Mouse (Mus musculus) mature B cell (primary cell): Measurements from ENCODE around the gene Kansl1.
"Not testable (repeated sequence)": the region's sequence is repeated elsewhere in the genome, so short reads cannot be mapped to it uniquely, and the experiment has no call there.

Source experiments
- in situ Hi-C: fragments of 300-500 bp; cut with MboI; formaldehyde crosslinking; loops from 2 replicates; pipeline ENCODE4 v1.14.3; 2019

Kansl1 gene

DNA sequence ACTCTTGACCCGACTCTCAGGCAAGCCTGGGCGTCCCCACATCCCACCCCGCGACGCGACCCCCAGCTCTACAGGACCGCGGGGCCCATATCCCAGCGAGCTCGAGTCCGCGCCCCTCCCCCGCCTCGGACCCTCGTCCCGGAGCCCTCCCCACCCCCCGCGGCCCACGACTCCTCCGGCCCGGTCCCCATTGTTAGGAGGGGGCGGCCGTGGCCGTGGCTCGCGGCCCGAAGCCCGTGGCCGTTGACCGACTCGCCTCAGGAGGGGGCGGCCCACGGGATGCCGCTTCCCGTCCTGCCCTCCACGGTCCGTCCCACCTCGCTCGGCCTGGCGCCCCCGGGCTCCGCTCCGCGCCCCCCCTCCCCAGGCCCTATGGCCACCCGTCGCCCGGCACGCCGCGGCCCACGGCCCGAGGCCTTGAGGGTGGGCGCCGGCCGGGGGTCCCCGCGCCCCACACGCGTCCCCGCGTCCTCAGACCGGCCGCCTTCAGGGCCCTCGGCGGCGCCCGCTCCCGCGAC is at the start of gene Kansl1:
TSS of gene Kansl1 (minus strand) at position 111 of the 518 bp plus-strand sequence.
- in situ Hi-C loops: no loop called here

DNA sequence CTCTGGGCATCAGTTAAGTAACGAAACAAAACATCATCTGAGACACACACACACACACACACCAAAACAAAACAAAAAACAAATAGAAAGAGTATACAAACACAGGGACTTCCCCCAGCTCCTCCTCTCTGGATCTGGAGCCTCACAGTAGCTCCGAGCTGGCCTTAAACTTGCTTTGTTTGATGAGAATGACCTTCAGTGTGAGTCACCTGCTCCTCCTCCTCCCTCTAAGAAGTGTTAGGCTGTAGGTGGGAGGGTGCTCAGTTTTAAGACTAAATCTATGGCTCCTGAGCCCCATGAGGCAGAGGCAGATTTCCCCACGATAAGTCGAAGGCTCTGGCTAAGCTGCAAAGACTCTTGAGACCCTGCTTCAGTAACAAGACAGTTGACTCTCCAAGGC is 43.8 kb upstream of the Kansl1 start:
- in situ Hi-C loops: no loop called here

DNA sequence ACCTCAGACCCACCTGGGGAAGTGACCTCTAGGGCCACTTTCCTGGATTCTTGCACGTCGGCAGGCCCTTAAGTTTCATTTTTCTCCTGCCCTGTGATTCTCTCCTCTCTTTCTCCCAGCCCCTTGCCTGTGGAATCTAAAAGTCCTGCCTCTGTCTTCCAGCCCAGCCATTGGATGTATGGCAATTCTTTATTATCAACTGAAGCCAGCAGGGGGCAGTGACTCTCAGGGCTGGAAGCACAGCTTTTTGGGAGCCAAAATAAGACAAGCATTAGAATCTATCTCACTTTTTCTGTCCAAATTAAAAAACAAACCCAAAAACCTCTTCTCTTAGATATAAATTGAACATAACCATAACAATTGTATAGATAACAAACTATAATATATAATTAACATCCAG is 41.9 kb upstream of the Kansl1 start:
- in situ Hi-C loops: no loop called here

DNA sequence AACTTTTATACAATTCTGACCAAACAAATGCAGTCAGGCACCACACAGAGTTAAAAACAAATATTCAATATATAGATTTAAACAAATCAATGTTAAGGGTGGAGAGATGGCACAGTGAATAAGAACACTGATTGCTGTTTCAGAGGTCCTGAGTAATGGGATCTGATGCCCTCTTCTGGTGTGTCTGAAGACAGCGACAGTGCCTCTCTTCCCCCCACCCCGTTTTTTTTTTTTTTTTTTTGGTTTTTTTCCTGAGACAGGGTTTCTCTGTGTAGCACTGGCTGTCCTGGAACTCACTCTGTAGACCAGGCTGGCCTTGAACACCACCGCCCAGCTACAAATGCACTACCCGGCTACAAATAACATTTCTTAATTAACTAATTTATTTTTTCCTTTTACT is 39.8 kb upstream of the Kansl1 start:
- in situ Hi-C loops: no loop called here

DNA sequence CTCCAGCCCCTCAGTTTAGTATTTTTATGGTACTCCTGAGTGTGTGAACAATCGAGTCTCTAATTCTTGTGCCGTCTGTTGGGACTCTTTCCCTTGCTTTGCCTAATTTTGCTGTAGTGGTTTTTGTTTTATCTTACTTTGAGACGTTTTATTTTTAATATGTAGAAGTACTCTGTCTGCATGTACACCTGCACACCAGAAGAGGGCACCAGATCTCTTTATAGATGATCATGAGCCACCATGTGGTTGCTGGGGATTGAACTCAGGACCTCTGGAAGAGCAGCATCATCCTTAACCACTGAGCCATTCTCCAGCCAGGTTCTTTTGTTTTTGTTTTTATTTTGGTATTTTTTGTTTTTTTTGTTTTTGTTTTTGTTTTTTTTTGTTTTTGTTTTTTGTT is 19.6 kb upstream of the Kansl1 start:
- in situ Hi-C loops: no loop called here

DNA sequence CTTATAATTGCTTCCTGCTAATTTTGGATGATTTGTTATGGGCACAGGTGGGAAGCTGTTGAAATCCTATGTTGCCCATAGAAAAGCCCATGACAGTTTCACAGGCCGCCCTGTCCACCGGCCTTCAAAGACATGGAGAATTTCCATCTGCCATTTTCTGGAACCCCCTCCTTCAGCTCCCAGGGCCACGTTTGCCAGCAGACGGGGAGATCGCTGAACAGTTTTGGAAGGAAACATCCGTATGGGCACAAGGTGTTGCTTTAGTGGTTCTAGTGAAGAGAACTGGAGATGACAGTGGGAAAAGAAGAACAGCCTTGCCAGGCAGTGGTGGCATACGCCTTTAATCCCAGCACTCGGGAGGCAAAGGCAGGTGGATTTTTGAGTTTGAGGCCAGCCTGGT is 13.3 kb upstream of the Kansl1 start:
- in situ Hi-C loops: no loop called here

DNA sequence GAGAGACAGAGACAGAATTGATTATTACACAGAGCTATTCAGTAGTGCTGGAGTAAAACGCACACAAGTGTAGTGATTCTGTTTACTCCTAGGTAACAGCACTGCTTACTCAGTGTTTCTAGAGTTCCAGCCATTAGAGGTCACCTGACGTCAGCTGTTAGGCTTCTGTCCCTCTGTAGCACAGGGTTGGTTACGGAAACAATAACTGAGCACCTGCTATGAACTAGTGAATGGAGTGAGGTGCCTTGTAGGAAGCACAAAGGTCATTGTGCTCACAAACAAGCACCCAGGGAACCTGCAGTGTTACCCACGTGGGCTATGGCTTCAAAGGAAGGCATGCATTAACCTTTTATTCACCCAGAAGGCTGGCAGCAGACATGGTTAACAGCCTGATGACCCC is 10.8 kb upstream of the Kansl1 start:
- in situ Hi-C loops: no loop called here

DNA sequence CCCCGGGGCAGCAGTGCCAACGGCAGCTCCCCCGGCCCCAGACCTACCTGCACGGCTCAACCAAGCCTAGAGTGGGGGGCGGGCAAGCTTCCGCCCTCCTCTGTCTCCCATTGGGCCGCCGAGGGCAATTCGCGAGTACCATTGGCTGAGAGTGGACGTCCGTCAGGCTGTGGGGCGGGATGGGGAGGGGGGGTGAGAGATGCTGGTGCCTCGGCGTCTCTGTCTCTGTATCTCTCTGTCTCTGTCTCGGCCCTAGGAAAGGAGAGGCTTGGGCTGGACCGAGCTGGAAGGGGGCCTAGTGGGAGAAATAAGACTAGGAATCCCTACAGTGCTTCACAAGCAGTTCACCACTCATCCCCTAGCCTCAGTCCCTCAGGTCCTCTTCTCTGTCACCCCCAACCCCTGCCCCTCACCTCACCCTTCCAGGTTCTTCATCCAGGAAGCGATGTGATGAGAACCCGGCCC is 742 bp upstream of the Kansl1 start:
- in situ Hi-C loops: no loop called here

DNA sequence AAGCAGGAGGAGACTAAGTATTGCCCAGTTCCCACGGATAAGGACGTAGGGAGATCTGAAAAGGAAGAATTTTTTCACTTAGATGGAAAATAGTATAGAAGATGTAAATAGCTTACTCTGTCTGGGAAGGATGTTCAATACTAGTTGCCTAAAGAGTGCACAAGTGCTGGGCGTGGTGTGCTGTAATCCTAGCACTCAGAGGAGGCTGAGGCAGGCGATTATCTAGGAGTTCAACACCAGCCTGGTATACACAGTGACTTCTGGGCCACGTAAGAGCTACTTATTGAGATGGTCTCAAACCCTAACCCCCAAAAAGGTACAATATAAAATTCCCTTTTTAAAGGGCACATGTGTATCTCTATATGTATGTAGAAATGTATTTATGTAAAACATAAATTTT is 963 bp downstream of the Kansl1 start:
- in situ Hi-C loops: no loop called here

DNA sequence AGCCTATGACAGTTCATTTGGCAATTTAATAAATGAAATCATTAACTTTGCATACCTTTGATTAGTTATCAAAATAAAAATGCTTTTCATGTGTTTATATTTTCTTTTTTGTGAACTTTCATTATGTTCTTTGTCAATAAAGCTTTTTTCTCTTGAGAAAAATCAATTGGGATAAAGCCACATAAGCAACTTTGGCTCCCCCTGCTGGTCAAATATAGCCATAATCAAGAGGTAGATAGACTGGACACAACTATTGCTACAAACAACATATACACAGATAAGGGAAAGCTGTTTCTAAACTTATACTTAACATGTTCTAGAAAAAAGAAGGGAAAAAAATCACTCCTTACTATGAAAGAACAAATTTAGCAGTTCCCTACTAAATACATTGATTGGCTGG is 7.1 kb downstream of the Kansl1 start:
- in situ Hi-C loops: no loop called here

DNA sequence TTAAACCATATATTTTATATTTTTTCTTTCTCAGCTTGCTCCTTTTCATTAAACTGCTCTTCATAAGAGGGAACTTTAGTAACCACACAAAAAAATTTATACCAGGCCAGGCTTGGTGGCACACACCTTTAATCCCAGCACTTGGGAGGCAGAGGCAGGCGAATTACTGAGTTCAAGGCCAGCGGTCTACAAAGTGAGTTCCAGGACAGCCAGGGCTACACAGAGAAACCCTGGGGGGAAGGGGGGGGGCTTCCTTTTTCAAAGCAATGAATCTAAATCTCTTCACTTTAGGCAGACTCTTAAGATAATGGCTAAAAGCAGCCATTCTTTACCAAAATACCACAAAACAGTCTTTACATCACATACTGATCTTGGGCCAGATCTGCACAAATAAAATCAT is 9.0 kb downstream of the Kansl1 start:
- in situ Hi-C loops: loop anchor here (10.0 kb wide), 1 partner anchor 135 kb away; no protein-coding TSS in a partner anchor

DNA sequence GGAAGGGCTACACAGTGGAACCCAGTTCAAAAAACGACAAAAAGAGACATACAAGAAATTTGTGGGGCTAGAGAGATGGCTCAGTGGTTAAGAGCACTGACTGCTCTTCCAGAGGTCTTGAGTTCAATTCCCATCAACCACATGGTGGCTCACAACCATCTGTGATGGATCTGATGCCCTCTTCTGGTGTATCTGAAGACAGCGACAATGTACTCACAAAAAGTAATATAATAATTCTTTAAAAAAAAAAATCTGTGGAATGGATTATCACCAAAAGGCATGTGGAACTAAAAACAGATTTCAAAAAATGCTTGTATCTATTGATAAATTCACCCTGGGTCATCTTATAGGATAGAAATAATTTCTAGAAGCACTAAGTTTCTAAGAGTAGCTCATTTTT is 10.2 kb downstream of the Kansl1 start:
- in situ Hi-C loops: loop anchor here (10.0 kb wide), 1 partner anchor 134 kb away; no protein-coding TSS in a partner anchor

DNA sequence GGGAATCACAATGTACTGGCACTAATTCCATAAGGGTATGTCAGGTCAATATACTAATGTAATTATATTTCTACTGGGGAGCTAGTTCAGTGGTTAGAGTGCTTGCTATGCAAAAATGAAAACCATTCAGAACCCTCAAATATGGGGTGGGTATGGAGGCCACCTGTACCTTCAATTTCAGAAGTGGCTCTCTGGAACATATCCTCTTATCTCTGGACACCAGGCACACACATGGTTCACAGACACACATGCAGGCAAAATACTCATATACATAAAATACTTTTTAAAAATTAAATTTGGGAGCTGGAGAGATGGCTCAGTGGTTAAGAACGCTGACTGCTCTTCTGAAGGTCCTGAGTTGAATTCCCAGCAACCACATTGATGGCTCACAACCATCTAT is 16.0 kb downstream of the Kansl1 start:
- in situ Hi-C loops: loop anchor here (10.0 kb wide), 1 partner anchor 128 kb away; no protein-coding TSS in a partner anchor

DNA sequence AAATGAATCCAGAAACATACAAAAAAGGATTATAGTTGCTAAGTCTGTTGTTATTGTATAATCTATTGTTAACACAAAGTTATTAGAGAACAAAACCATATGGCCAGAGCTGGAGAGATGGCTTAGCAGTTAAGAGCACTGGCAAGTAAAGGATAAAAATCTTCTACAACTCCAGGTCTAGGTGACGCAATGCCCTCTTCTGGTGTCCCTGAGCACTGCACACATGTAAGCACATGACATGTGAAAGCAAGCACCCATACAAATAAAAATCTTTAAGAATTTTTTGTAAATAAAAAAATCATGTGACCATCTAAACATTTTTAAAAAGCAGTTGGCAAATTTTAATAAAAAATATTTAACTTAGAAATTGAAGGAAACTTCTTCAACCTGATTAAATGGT is 17.4 kb downstream of the Kansl1 start:
- in situ Hi-C loops: loop anchor here (10.0 kb wide), 1 partner anchor 126 kb away; no protein-coding TSS in a partner anchor

DNA sequence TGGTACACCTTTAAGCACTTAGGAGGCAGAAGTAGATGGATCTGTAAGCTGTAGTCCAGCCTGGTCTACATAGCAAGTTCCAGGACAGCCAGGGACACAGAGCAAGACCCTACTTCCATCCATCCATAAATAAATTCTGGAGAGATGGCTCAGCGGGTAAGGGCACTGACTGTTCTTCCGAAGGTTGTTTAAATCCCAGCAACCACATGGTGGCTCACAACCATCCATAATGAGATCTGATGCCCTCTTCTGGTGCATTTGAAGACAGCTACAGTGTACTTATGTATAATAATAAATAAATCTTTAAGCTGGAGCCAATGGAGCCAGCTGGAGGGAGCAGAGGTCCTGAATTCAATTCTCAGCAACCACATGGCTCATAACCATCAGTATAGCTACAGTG is 20.2 kb downstream of the Kansl1 start:
- in situ Hi-C loops: not testable (repeated sequence)

DNA sequence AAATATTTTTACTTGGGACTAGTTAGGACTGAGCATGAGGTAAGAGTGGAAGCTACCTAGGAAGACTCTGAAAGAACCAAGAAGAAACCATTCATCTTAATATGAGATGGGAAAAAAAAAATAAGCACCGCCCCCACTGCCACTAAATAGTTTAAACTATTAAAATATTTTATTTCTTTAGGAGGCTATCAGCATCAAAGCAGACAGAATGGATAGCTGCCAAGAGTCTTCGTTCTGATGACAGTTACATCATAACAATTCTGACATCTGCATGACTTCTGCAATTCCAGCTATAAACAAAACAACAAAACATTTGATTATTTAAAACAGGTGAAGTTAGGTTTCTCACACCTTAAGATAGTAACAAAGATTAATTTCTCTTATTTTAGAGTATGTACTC is 23.1 kb downstream of the Kansl1 start:
- in situ Hi-C loops: no loop called here

DNA sequence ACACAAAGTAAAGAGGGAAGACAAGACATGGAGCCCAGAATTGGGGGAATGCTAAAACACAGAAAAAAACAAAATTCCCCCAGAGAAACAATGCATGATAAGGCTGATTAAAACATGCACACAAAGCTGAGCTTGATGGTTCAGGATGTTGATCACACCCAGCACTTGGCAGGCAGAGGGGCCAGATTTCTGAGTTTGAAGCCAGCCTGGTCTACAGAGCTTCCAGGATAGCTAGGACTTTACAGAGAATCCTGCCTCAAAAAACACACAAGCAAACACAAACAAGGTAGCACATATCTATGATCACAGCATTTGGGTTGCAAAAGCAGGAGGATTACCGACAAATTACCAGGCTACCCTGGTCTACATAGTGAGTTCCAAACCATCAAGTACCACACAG is 23.6 kb downstream of the Kansl1 start:
- in situ Hi-C loops: no loop called here

DNA sequence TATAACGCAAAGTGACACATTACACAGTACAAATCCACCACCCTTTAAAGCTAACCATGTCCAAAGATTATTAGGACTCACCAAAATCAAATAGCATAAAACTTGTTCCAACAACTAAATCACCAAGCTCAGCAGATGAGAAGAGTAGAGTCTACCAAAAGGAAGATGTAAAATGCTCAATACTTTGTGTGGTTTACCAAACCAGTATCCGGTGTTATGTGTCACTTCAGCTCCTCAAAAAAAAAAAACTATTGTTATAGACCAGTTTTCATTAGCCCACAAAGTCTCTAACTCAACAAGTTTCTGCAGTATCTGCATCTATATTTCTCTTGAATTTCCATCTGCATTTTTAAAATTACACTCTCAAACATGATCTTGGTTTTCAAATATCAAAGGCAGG is 25.3 kb downstream of the Kansl1 start:
- in situ Hi-C loops: no loop called here

DNA sequence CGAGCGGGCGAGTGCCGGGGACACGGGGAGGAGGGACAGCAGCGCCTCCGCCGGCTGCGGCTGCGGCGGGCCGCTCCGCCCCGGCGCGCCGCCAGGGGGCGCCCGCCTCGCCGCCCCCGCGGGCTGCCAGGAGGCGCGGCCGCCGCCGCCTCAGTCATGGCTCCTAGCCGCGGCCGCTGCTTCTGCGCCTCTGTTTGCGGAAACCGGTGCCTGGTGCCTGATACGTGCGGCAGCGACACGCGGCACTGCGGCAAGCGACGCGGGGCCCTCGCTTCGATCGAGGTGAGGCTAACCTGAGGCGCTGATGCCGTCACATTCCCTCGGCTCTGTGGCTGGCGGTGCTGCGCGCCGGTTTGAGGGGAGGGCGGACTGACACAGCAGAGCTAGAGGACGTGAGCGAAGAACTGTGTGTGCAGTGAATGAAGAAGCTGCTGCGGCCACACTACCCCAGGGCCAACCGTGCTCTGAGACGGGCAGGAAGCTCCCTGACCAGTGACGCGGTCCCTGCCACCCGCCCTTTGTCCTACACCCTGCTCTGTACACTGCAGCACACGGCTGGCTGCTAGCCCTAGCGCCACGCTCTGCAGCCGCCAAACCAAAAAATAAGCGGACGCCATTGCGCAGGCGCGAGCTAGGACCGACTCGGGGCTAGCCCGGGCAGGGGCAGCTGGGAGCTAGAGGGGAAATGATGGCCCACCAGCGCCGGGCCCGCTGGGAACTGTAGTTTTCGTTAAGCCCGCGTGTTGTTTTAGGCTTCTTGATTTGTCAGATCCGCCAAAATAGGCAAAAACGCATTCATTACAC is 26.1 kb downstream of the Kansl1 start:
- in situ Hi-C loops: no loop called here

DNA sequence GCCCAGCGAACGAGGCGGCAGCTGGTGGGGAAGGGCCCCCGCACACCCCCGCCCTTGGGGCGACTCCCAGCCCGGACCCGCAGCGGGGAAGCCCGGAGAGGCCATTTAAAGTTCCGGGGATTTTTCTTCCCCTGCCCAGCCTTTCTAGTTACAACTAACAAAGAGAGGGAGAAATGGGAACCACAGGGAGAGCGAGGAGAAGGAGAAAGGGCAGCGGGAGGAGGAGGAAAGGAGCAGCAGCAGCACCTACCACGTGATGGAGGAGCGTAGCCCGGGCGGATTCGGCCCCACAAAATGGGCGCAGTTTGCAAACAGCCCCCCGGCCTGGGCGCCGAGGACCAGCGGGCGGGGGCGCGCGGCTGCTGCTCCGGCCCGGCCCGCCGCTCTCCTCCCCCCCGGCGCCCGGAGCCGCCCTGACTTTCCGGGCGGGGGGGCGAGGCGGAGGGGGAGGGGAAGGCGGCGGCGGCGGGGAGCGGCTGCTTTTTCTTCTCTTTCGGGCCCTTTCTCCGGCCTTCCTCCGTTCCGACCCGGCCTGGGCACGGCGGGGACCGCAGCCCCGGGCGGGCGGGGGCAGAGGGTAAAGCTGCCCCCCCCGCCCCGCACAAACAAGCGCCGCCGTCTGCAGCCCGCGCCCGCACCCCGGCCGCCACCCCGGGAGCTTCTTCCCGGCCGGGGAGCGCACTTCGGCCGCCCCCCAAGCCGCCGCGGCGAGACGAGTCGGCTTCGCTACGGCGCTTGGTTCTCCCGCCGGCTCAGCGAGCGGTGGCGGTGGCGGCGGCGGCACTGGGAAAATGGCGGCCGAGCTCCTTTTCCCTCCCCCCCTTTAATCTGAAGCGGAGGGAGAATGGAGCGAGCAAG is 27.0 kb downstream of the Kansl1 start:
- in situ Hi-C loops: no loop called here

DNA sequence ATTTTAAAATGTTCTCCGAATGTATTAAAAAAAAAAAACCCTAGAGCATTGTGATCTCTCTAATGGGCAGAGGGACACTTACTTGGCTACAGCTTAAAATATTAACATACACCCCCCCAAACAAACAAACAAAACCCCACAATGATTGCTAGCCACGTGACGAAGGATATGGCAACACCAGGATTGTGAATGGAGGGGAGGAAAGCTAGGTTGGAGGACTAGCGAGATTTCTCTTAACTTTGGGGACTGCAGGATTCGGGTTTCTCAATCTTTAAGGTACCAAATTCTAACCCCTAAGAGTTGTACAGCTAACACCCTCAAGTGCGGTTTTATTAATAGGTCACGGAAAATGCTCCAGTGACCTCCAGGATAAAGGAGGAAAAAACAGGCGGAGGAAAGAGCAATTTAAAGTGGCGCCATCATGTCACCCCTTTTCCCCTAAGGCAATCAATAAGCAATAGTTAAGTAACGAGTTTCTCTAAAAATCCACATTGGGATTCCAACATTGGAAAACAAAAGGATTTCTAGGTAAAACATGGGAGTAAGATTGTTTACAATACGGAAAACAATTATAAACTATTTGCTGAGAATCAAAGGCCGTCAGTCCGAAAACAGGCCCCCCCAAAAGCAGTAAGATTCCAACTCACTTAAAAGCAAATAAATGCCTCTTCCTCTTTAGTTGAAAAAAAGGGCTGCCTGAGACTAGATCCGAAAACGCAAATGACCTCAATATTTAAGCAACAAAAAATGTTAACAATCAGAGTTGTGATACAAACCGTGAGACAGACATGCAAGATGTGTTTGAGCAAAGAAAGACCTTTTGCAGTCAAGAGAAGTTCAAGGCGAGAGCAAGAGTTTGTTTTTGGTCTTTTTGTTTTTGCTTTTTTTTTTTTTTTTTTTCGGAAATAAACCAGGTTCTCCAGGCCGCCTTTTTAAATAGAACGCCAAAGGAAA is 27.9 kb downstream of the Kansl1 start:
- in situ Hi-C loops: no loop called here
